Mouse (Mus musculus): ENCODE results near the gene Gm20914. TPM values are rescaled to one million over a fixed set of nuclear protein-coding genes. Genes with fewer than 3 reads are reported as not detected.

Gm20914 gene
- polyA plus RNA-seq (2012; rRNA removed; ENCODE audit: low replicate concordance) = not detected in 2 replicates

GRCm38 (mm10) chrY:5725678-5726077 lies at the start of gene Gm20914:
TSS of gene Gm20914 (plus strand) at chrY:5725978.

Other genes with a start within 250 kb of the Gm20914 start
- not detected in 2 replicates for gene Gm21854, start 69.0 kb upstream of the Gm20914 start, polyA plus RNA-seq (2012; rRNA removed; ENCODE audit: low replicate concordance)
- gene Gm28171, start 67.4 kb downstream of the Gm20914 start, polyA plus RNA-seq (2012; rRNA removed; ENCODE audit: low replicate concordance) = not detected in 2 replicates
- gene Gm21778, start 216.5 kb downstream of the Gm20914 start, polyA plus RNA-seq (2012; rRNA removed; ENCODE audit: low replicate concordance) = not detected in 2 replicates

Measured in duodenum, adult 2 months (tissue).